Mouse (Mus musculus) heart, embryonic 15.5 days (tissue): ENCODE data around the gene Med26. TPM values are rescaled to one million over a fixed set of nuclear protein-coding genes. Genes with fewer than 3 reads are reported as not detected.
A peak's percentile ranks its signal among the peaks of the same experiment; 100 is the strongest.

Experiments used
- ATAC-seq: fragments of 200-750 bp; cut with Nextera tagmentation; replicated peaks from 2 replicates; pipeline ENCODE4 v1.8.0; 2017; ENCODE audit warnings: low read depth, moderate TSS enrichment; ENCODE audit not compliant: insufficient number of reproducible peaks, insufficient read depth, low FRiP score
- H3K27ac ChIP-seq: fragments of 300-500 bp; sonication (generic); 2 replicates; pipeline ENCODE4 v1.5.1; 2015; ENCODE audit warnings: mild to moderate bottlenecking, inconsistent platforms
- H3K27me3 ChIP-seq: fragments of 300-500 bp; sonication (generic); 2 replicates; pipeline ENCODE4 v1.6.1; 2015; ENCODE audit warnings: inconsistent platforms
- H3K36me3 ChIP-seq: fragments of 300-500 bp; sonication (generic); 2 replicates; pipeline ENCODE4 v1.6.1; 2015; ENCODE audit warnings: mild to moderate bottlenecking, inconsistent platforms
- H3K4me1 ChIP-seq: fragments of 300-500 bp; sonication (generic); replicated peaks from 2 replicates; pipeline ENCODE4 v1.6.1; 2015; ENCODE audit warnings: inconsistent platforms
- H3K4me2 ChIP-seq: fragments of 300-500 bp; sonication (generic); 2 replicates; pipeline ENCODE4 v1.6.1; 2015; ENCODE audit warnings: inconsistent platforms, mild to moderate bottlenecking, moderate library complexity
- H3K4me3 ChIP-seq: fragments of 300-500 bp; sonication (generic); 2 replicates; pipeline ENCODE4 v1.5.1; 2015; ENCODE audit warnings: mild to moderate bottlenecking, inconsistent platforms
- H3K9ac ChIP-seq: fragments of 300-500 bp; sonication (generic); 2 replicates; pipeline ENCODE4 v1.6.1; 2015; ENCODE audit warnings: mild to moderate bottlenecking, inconsistent platforms
- H3K9me3 ChIP-seq: fragments of 300-500 bp; sonication (generic); replicated peaks from 2 replicates; pipeline ENCODE4 v1.6.1; 2016; ENCODE audit warnings: inconsistent platforms
- WGBS: fragments of 180-500 bp; shearing (Covaris S2); methylation state at CpG from one replicate; pipeline ENCODE4 v1.1.7; 2015; ENCODE audit warnings: mixed read lengths; 5-methylcytosine and 5-hydroxymethylcytosine counted together
- polyA plus RNA-seq: library from polyadenylated mRNA; unstranded; fragments of >200 nt; fragmentation: Nextera tagmentation; extraction: Ambion mirVana; gene quantifications from 2 replicates; pipeline ENCODE4 v1.2.1, GENCODE M21; 2015

Gene Med26
- 8.8 and 11.5 TPM in 2 replicates for polyA plus RNA-seq

DNA sequence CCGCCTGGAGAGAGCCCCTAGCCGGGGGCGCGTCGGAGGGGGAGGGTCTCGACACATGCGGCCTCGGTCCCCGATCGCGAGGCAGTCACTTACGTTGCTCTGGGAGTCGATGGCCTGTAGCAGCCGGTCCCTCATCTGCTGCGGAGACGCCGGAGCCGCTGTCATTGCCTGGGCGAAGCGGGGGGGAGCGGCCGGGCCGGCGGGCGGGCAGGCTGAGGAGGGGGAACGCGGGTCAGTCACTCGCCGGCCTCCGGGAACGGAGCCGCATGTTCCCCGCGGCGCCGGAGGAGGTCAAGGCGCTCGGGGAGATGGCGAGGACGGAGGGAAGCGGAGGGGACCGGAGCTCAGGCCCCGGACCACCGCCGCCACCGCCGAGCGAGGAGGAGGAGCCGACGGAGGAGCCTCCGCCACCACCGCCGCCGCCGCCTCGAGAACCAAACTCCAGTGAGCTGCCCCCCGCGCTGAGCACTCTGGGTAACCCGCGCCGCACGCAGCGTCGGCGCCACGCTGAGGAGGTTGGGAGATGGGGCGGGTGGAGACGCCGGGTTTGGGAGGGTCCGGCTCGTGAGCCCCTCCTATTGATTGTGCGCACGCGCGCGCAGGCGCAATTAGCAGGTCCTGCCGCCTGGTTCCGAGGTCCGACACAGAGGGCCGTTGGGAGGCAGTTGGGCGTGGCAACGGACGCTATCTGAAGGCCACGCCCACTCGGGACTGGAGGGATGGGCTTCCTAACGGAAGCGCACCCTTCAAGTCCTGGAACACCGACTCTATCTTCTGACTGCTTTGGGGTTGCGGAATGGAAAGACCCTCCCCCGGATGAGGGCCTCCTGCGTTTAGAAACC lies at the start of gene Med26:
Gene Med26, minus strand, starts transcription at position 469 of the 842 bp plus-strand sequence.
- WGBS = under 1% methylated on average over 84 of the region's 92 CpGs
- Histone ChIP-seq H3K27me3 (no peaks in the 10 kb centered on the region), H3K9ac (peak within 1 kb of the TSS; percentile 99)

DNA sequence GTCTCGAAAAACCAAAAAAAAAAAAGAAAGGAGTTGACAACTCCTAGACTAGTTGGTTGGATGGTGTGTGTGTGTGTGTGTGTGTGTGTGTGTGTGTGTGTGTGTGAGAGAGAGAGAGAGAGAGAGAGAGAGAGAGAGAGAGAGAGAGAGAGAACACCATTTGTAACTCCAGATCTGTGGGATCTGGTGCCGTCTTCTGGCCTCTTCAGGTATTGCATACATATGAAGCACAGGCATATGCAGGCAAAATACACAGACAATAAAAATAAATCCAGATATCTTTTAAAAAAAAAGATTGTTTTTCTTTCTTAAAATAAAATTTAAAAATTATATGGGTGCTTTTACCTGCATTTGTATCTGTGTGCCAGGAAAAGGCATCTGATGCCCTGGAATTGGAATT lies 42.1 kb upstream of the Med26 start:
- Histone ChIP-seq H3K4me1 (peaks cover 23% of the 10 kb centered on the region), H3K4me2 (no peak overlapping the region), H3K27me3 (no peaks in the 10 kb centered on the region), H3K9me3 (no peaks in the 10 kb centered on the region), H3K4me3 (no peak overlapping the region), H3K27ac (no peak overlapping the region), H3K36me3 (peaks cover 5% of the 10 kb centered on the region; the same call in 1 of the 2 replicates), H3K9ac (no peak overlapping the region)
- WGBS = 65% methylated on average over 2 of the region's 2 CpGs
- ATAC-seq = no peak

More for the DNA sequence above, at the start of gene Med26:
- Histone ChIP-seq H3K9me3 (no peaks in the 10 kb centered on the region), H3K4me3 (peak within 1 kb of the TSS; percentile 89), H3K36me3 (peaks cover 5% of the 10 kb centered on the region; the same call in 1 of the 2 replicates), H3K4me2 (peak within 1 kb of the TSS; percentile 94), H3K27ac (peak within 1 kb of the TSS; percentile 98), H3K4me1 (peaks cover 30% of the 10 kb centered on the region)
- ATAC-seq = peak; percentile 95

- Histone ChIP-seq H3K27me3 (no peaks in the 10 kb centered on the region), H3K9ac (no peak overlapping the region), H3K27ac (peak overlapping the region; percentile 46; the same call in 1 of the 2 replicates), H3K4me1 (peaks cover 28% of the 10 kb centered on the region), H3K4me2 (no peak overlapping the region), H3K36me3 (peaks cover 5% of the 10 kb centered on the region; the same call in 1 of the 2 replicates), H3K9me3 (no peaks in the 10 kb centered on the region), H3K4me3 (no peak overlapping the region)
- WGBS = 59% methylated on average over 7 of the region's 7 CpGs
- ATAC-seq = no peak
These were observed 41.2 kb upstream of the Med26 start for GRCm38 (mm10) chr8:72589286-72589685.

GRCm38 (mm10) chr8:72588865-72589264 lies 40.8 kb upstream of the Med26 start:
- 87% methylated on average over 10 of the region's 10 CpGs for WGBS
- Histone ChIP-seq H3K9me3 (no peaks in the 10 kb centered on the region), H3K4me3 (no peak overlapping the region), H3K27me3 (no peaks in the 10 kb centered on the region), H3K4me2 (no peak overlapping the region), H3K27ac (peak overlapping the region; percentile 46; the same call in 1 of the 2 replicates), H3K9ac (no peak overlapping the region), H3K36me3 (peaks cover 5% of the 10 kb centered on the region; the same call in 1 of the 2 replicates), H3K4me1 (peaks cover 31% of the 10 kb centered on the region)
- ATAC-seq = no peak

DNA sequence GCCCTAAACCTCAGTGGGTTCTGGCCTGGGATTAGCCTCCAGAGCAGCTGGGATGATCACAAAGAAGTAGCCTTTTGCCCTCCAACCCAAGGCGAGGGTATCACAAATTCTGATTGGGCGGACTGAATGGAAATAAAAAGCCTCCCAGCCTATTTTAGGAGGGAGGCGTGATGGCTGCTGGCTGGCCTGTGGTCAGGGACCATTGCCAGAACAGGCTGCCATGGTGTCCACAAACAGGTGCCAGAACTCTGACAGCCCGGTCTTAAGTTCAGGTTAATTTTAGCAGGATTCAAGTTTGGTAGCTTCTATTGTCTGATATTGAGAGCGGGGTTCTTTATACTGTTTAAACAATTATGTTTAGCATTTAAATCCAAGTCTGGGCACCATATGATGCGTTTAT lies 39.7 kb upstream of the Med26 start:
- no peak overlapping the region for H3K4me3 ChIP-seq
- WGBS = 35% methylated on average over 6 of the region's 6 CpGs
- H3K4me1 ChIP-seq = peaks cover 41% of the 10 kb centered on the region
- peak; percentile 33; the same call in 1 of the 2 replicates for ATAC-seq
- no peaks in the 10 kb centered on the region for H3K9me3 ChIP-seq
- H3K27ac ChIP-seq = peak overlapping the region; percentile 84
- no peak overlapping the region for H3K9ac ChIP-seq
- H3K36me3 ChIP-seq = peaks cover 5% of the 10 kb centered on the region; the same call in 1 of the 2 replicates
- no peaks in the 10 kb centered on the region for H3K27me3 ChIP-seq
- H3K4me2 ChIP-seq = peak overlapping the region; percentile 39

- Histone ChIP-seq H3K36me3 (peaks cover 30% of the 10 kb centered on the region), H3K27me3 (no peaks in the 10 kb centered on the region), H3K4me2 (no peak overlapping the region), H3K27ac (peak overlapping the region; percentile 72), H3K4me1 (peaks cover 45% of the 10 kb centered on the region), H3K9me3 (no peaks in the 10 kb centered on the region), H3K4me3 (no peak overlapping the region), H3K9ac (no peak overlapping the region)
- ATAC-seq = no peak
- 51% methylated on average over 6 of the region's 6 CpGs for WGBS
These were observed 36.3 kb upstream of the Med26 start for GRCm38 (mm10) chr8:72584390-72584789.

DNA sequence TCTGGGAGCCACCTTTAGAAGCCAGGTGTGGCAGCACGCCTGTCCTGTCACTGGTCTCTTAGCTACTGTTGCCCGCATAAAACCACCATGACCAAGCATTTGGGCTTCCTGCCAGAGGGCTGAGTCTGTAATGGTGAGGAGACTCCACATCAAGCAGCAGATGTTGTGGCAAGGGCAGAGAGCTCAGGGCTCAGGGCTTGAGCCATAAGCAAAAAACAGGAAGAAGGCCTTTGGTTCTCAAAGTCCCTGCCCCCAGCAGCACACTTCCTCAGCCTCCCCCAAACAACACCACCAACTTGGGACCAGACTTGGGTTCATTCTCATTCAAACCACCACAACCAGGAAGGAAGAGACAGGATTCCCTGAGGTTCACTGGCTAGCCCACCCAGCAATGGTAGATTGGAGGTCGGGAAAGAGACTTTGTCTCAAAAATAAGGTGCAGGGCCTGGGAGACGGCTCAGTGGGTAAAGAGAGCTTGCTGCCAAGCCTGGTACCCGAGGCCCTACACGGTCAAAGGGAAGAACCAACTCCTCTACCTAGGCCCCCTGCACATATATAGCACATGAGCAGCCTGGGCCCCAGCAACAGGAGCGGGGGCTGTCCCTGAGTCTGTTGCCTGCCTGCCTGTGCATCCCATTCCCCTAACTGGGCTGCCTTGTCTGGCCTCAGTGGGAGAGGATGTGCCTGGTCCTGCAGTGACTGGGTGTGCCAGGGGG lies 35.1 kb upstream of the Med26 start:
- Histone ChIP-seq H3K36me3 (peaks cover 30% of the 10 kb centered on the region), H3K27ac (peak overlapping the region; percentile 72), H3K9me3 (no peaks in the 10 kb centered on the region), H3K9ac (no peak overlapping the region), H3K4me3 (no peak overlapping the region), H3K27me3 (no peaks in the 10 kb centered on the region), H3K4me2 (no peak overlapping the region), H3K4me1 (peaks cover 46% of the 10 kb centered on the region)
- 0 out of 2 replicates have a peak, but pooled peaks have one; percentile 16 for ATAC-seq
- 61% methylated on average over 7 of the region's 7 CpGs for WGBS

DNA sequence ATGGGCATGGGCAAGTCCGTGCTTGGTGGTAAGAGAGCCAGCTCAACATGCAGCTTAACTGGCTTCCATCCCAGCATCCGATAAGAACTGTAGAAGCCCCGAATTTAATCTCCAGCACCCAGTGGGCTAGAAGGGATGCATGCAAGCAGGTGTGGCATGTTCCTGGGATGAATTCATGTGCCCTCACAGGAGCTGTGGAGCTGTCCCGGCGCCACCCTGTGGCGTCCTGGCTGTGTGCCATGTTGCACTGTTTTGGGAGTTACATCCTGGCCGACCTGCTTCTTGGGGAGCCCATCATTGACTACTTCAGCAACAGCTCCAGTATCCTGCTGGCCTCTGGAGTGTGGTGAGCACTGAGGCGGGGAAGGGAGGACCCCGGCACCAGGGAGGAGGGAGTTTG lies 31.3 kb upstream of the Med26 start:
- ATAC-seq = no peak
- Histone ChIP-seq H3K4me1 (peaks cover 40% of the 10 kb centered on the region), H3K9me3 (no peaks in the 10 kb centered on the region), H3K4me3 (no peak overlapping the region), H3K27me3 (no peaks in the 10 kb centered on the region), H3K36me3 (peaks cover 25% of the 10 kb centered on the region), H3K4me2 (no peak overlapping the region), H3K27ac (no peak overlapping the region), H3K9ac (no peak overlapping the region)
- WGBS = 54% methylated on average over 9 of the region's 9 CpGs

DNA sequence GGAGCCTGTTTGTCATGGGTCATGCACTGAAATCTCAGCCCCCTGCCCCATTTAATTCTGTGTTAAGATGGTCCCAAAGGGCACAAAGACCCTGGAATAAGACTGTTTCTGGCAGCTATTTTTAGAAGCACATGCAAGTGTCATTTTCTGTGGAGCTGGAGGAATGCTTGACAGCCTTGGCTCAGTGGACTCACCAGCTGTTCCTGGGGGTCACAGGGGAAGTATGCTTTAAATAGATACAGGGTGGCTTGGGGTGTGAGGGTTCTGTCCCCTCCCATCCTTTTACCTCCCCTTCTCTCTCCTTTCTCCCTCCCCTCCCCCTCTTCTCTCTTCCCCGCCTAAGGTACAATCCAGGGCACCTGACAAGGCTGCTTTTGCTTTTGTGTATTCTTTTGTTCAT lies 29.9 kb upstream of the Med26 start:
- no peak overlapping the region for H3K4me3 ChIP-seq
- H3K27me3 ChIP-seq = no peaks in the 10 kb centered on the region
- ATAC-seq = peak; percentile 51; the same call in 1 of the 2 replicates
- peak overlapping the region; percentile 23 for H3K4me2 ChIP-seq
- peak overlapping the region; percentile 74 for H3K27ac ChIP-seq
- H3K4me1 ChIP-seq = peaks cover 35% of the 10 kb centered on the region
- no peaks in the 10 kb centered on the region for H3K9me3 ChIP-seq
- H3K36me3 ChIP-seq = peaks cover 25% of the 10 kb centered on the region
- WGBS = 50% methylated on average over 1 of the region's 1 CpGs
- no peak overlapping the region for H3K9ac ChIP-seq

GRCm38 (mm10) chr8:72577266-72577665 lies 29.2 kb upstream of the Med26 start:
- H3K27me3 ChIP-seq = no peaks in the 10 kb centered on the region
- peaks cover 33% of the 10 kb centered on the region for H3K4me1 ChIP-seq
- H3K4me3 ChIP-seq = no peak overlapping the region
- no peak for ATAC-seq
- H3K4me2 ChIP-seq = no peak overlapping the region
- peak overlapping the region; percentile 74 for H3K27ac ChIP-seq
- no peak overlapping the region for H3K9ac ChIP-seq
- 85% methylated on average over 3 of the region's 3 CpGs for WGBS
- no peaks in the 10 kb centered on the region for H3K9me3 ChIP-seq
- peaks cover 23% of the 10 kb centered on the region for H3K36me3 ChIP-seq

GRCm38 (mm10) chr8:72575915-72576314 lies 27.8 kb upstream of the Med26 start:
- Histone ChIP-seq H3K9ac (no peak overlapping the region), H3K4me3 (no peak overlapping the region), H3K9me3 (no peaks in the 10 kb centered on the region), H3K4me2 (no peak overlapping the region), H3K4me1 (peaks cover 33% of the 10 kb centered on the region), H3K27ac (no peak overlapping the region), H3K36me3 (peaks cover 10% of the 10 kb centered on the region; the same call in 1 of the 2 replicates), H3K27me3 (no peaks in the 10 kb centered on the region)
- 89% methylated on average over 6 of the region's 6 CpGs for WGBS
- ATAC-seq = no peak
